Comparison of ENCODE assay signal across 19 mouse cellular contexts in genomic region chr5:74206038-74206437, GRCm38 (mm10). TPM values are rescaled to one million over a fixed set of nuclear protein-coding genes. Genes with fewer than 3 reads are reported as not detected.
A peak's percentile ranks its signal among the peaks of the same experiment; 100 is the strongest.
DNase-seq lines count a peak whose midpoint lies in the region; ATAC-seq and TF ChIP-seq lines count a peak whose summit lies in the region.
"Had no signal": no experiment of that assay in that cellular context is flagged by ENCODE, and none has a peak within 500 bp of the region (broad histone marks: within the 10 kb centered on the region; RNA-seq: fewer than 3 reads in every experiment).

No protein-coding gene starts in this region.

- peaks cover 44% of the 10 kb centered on the region for H3K4me1 ChIP-seq in heart, embryonic 16.5 days (ENCODE audit: control insufficient read depth, insufficient read depth, low read length)
- 0 out of 2 replicates have a peak, but pooled peaks cover 9% of the 10 kb centered on the region for H3K4me1 ChIP-seq in stomach, postnatal 0 days (replicated peaks; ENCODE audit: control insufficient read depth, insufficient read depth)

- TF ChIP-seq EP300 in stomach, postnatal 0 days (optimal IDR thresholded peaks at IDR 0.05): no peak

- H3K27me3 ChIP-seq in heart, embryonic 16.5 days (ENCODE audit: control insufficient read depth, insufficient read depth, low read length): no peaks in the 10 kb centered on the region
- no peaks in the 10 kb centered on the region for H3K27me3 ChIP-seq in stomach, postnatal 0 days (ENCODE audit: control insufficient read depth, insufficient read depth, low read length)
- H3K27me3 ChIP-seq: embryonic facial prominence, embryonic 15.5 days; forebrain, embryonic 13.5 days; neural tube, embryonic 13.5 days; Patski had no signal

- peaks cover 3% of the 10 kb centered on the region; the same call in 1 of the 2 replicates for H3K36me3 ChIP-seq in heart, embryonic 16.5 days (ENCODE audit: control insufficient read depth, insufficient read depth)
- no peaks in the 10 kb centered on the region for H3K36me3 ChIP-seq in stomach, postnatal 0 days (ENCODE audit: control insufficient read depth, insufficient read depth, low read length)
- H3K36me3 ChIP-seq: embryonic facial prominence, embryonic 15.5 days; neural tube, embryonic 13.5 days had no signal

- H3K9ac ChIP-seq in heart, embryonic 16.5 days (ENCODE audit: low read length): no peak overlapping the region
- H3K9ac ChIP-seq in stomach, postnatal 0 days (ENCODE audit: low read length): no peak overlapping the region
- H3K9ac ChIP-seq: embryonic facial prominence, embryonic 15.5 days; forebrain, embryonic 13.5 days; lung, embryonic 14.5 days; neural tube, embryonic 13.5 days had no signal

- DNase-seq in heart, adult 18-20 months: peak; percentile 54 to 77
- no peak for DNase-seq in heart, adult 8-10 months (ENCODE audit: low spot score)
- no peak for DNase-seq in left cerebral cortex, adult 2 months (ENCODE audit: extremely low spot score in 1 of 2, low spot score in 2 of 2)
- no peak for DNase-seq in left cerebral cortex, postnatal 25 days (ENCODE audit: low spot score in 2 of 2)
- DNase-seq in stomach, postnatal 0 days (ENCODE audit: low spot score): no peak
- no peak for DNase-seq in retina, postnatal 1 day
- DNase-seq: B cell, adult 2 months; cerebellum, adult 11-12 months; lung, embryonic 14.5 days; thymus, adult 18-20 months had no signal

- H3K4me2 ChIP-seq in heart, embryonic 16.5 days (ENCODE audit: low read depth, low read length): peak overlapping the region; percentile 7; the same call in 1 of the 2 replicates
- no peak overlapping the region for H3K4me2 ChIP-seq in stomach, postnatal 0 days (replicated peaks; ENCODE audit: low read depth)
- H3K4me2 ChIP-seq: embryonic facial prominence, embryonic 15.5 days; forebrain, embryonic 13.5 days; liver, embryonic 11.5 days; lung, embryonic 14.5 days; neural tube, embryonic 13.5 days had no signal

- H3K9me3 ChIP-seq in heart, embryonic 16.5 days (replicated peaks; ENCODE audit: control insufficient read depth, low read length): no peaks in the 10 kb centered on the region
- no peaks in the 10 kb centered on the region for H3K9me3 ChIP-seq in stomach, postnatal 0 days (ENCODE audit: control insufficient read depth, low read length)
- H3K9me3 ChIP-seq: embryonic facial prominence, embryonic 15.5 days; neural tube, embryonic 13.5 days had no signal

- intact Hi-C loops in left cerebral cortex, adult 2 months (cut with DNase I): no loop called here
- intact Hi-C loops in left cerebral cortex, postnatal 25 days (cut with DNase I): no loop called here

- no peak for TF ChIP-seq CTCF in left cerebral cortex, adult 2 months (IDR thresholded peaks at IDR 0.05)
- no peak for TF ChIP-seq CTCF in stomach, postnatal 0 days (IDR thresholded peaks at IDR 0.05; ENCODE audit: low read depth)

- peak; percentile 75 for ATAC-seq in heart, embryonic 16.5 days (replicated peaks; ENCODE audit: extremely low read depth, insufficient read depth, low FRiP score)
- 0 out of 2 replicates have a peak, but pooled peaks have one; percentile 23 for ATAC-seq in stomach, postnatal 0 days (ENCODE audit: low FRiP score, low TSS enrichment)
- no peak for ATAC-seq in megakaryocyte, adult 5-6 weeks (ENCODE audit: poor library complexity, severe bottlenecking)
- ATAC-seq: forebrain, embryonic 13.5 days; inflammation-experienced regulatory T-cells, adult 6 months; Patski had no signal

- WGBS in heart, embryonic 16.5 days: 26% methylated on average over 7 of the region's 7 CpGs
- WGBS in stomach, postnatal 0 days: 73% methylated on average over 7 of the region's 7 CpGs

- no peak overlapping the region for H3K4me3 ChIP-seq in left cerebral cortex, adult 2 months
- no peak overlapping the region for H3K4me3 ChIP-seq in heart, embryonic 16.5 days (ENCODE audit: low read length)
- no peak overlapping the region for H3K4me3 ChIP-seq in stomach, postnatal 0 days (ENCODE audit: low read depth, low read length)
- H3K4me3 ChIP-seq: embryonic facial prominence, embryonic 15.5 days; forebrain, embryonic 13.5 days; megakaryocyte, embryonic 14.5 days; neural tube, embryonic 13.5 days had no signal

- peak overlapping the region; percentile 71; the same call in 1 of the 2 replicates for H3K27ac ChIP-seq in left cerebral cortex, adult 2 months
- peak overlapping the region; percentile 94 for H3K27ac ChIP-seq in heart, embryonic 16.5 days (ENCODE audit: low read length)
- no peak overlapping the region for H3K27ac ChIP-seq in stomach, postnatal 0 days (replicated peaks)
- H3K27ac ChIP-seq: forebrain, embryonic 13.5 days; neural tube, embryonic 13.5 days had no signal

RNA-seq across cellular contexts. Expression of gene Rasl11b, which starts 11.0 kb away (rescaled TPM):
- total RNA-seq in heart, adult 18-20 months (2021): 10 to 100 TPM; 28.0 to 31.6 TPM
- total RNA-seq in heart, adult 8-10 months (2022): 10 to 100 TPM; 36.0 to 52.1 (median 41.2) TPM
- 100 to 1,000 TPM in 1 of 2 experiments, 10 to 100 TPM in 1; 72.5 to 103 TPM for total RNA-seq in left cerebral cortex, adult 2 months (2021)
- total RNA-seq in left cerebral cortex, postnatal 25 days (2021): 10 to 100 TPM; 93.2 to 97.6 TPM
- polyA plus RNA-seq in heart, embryonic 16.5 days (2015; fragmentation: Nextera tagmentation; extraction: Ambion mirVana): 101 and 112 TPM in 2 replicates
- 33.6 and 45.0 TPM in 2 replicates for polyA plus RNA-seq in stomach, postnatal 0 days (2015; fragmentation: Nextera tagmentation; extraction: Ambion mirVana)
- 2.0 and 2.1 TPM in 2 replicates for total RNA-seq in megakaryocyte, adult 5-6 weeks (2015)
- total RNA-seq in megakaryocyte, adult 5-6 weeks (2017): 0.98 and 1.0 TPM in 2 replicates

Comparison
In these comparisons a context has a peak if more than half of its experiments do, and no peak if none do; other contexts are left out.
1. DNase-seq: peak in heart, adult 18-20 months (2 of 2); none in heart, adult 8-10 months (single experiment), left cerebral cortex, adult 2 months (0 of 2), left cerebral cortex, postnatal 25 days (0 of 2), stomach, postnatal 0 days (single experiment) and retina, postnatal 1 day (single experiment).
2. RNA of gene Rasl11b, which starts 11.0 kb away (total RNA-seq): 72.5 to 103 TPM in left cerebral cortex, adult 2 months, 93.2 to 97.6 TPM in left cerebral cortex, postnatal 25 days, 36.0 to 52.1 TPM in heart, adult 8-10 months and 28.0 to 31.6 TPM in heart, adult 18-20 months; 0.98 to 2.1 TPM in megakaryocyte, adult 5-6 weeks; every median in the first group is over 4 times any median in the second.